Mouse (Mus musculus) embryonic facial prominence, embryonic 12.5 days (tissue): ENCODE measurements around the gene Stxbp2. TPM values are rescaled to one million over a fixed set of nuclear protein-coding genes. Genes with fewer than 3 reads are reported as not detected.
A peak's percentile ranks its signal among the peaks of the same experiment; 100 is the strongest.

Source experiments
- ATAC-seq: fragments of 200-750 bp; cut with Nextera tagmentation; 2 replicates; pipeline ENCODE4 v1.8.0; 2017; ENCODE audit not compliant: insufficient number of reproducible peaks, insufficient read depth, low FRiP score, low TSS enrichment
- H3K27ac ChIP-seq: fragments of 300-500 bp; sonication (generic); 2 replicates; pipeline ENCODE4 v1.5.1; 2016; ENCODE audit warnings: mild to moderate bottlenecking
- H3K27me3 ChIP-seq: fragments of 300-500 bp; sonication (generic); 2 replicates; pipeline ENCODE4 v1.6.1; 2016; ENCODE audit warnings: mild to moderate bottlenecking, moderate library complexity
- H3K36me3 ChIP-seq: fragments of 300-500 bp; sonication (generic); 2 replicates; pipeline ENCODE4 v1.6.1; 2016; ENCODE audit warnings: mild to moderate bottlenecking
- H3K4me1 ChIP-seq: fragments of 300-500 bp; sonication (generic); 2 replicates; pipeline ENCODE4 v1.6.1; 2016
- H3K4me2 ChIP-seq: fragments of 300-500 bp; sonication (generic); replicated peaks from 2 replicates; pipeline ENCODE4 v1.6.1; 2016; ENCODE audit warnings: mild to moderate bottlenecking, moderate library complexity
- H3K4me3 ChIP-seq: fragments of 300-500 bp; sonication (generic); 2 replicates; pipeline ENCODE4 v1.5.1; 2016; ENCODE audit warnings: mild to moderate bottlenecking
- H3K9ac ChIP-seq: fragments of 300-500 bp; sonication (generic); 2 replicates; pipeline ENCODE4 v1.6.1; 2016; ENCODE audit warnings: mild to moderate bottlenecking, moderate library complexity
- H3K9me3 ChIP-seq: fragments of 300-500 bp; sonication (generic); 2 replicates; pipeline ENCODE4 v1.6.1; 2016; ENCODE audit warnings: mild to moderate bottlenecking, moderate library complexity
- whole genome bisulfite sequencing: fragments of 180-500 bp; shearing (Covaris S2); methylation state at CpG from one replicate; pipeline ENCODE4 v1.1.7; 2016; 5-methylcytosine and 5-hydroxymethylcytosine counted together
- polyA plus RNA-seq: library from polyadenylated mRNA; unstranded; fragments of >200 nt; fragmentation: Nextera tagmentation; extraction: Ambion mirVana; gene quantifications from 2 replicates; pipeline ENCODE4 v1.2.1, GENCODE M21; 2016

The Stxbp2 gene
- polyA plus RNA-seq, 1 experiment from 2014 or later: 28.8 TPM

DNA sequence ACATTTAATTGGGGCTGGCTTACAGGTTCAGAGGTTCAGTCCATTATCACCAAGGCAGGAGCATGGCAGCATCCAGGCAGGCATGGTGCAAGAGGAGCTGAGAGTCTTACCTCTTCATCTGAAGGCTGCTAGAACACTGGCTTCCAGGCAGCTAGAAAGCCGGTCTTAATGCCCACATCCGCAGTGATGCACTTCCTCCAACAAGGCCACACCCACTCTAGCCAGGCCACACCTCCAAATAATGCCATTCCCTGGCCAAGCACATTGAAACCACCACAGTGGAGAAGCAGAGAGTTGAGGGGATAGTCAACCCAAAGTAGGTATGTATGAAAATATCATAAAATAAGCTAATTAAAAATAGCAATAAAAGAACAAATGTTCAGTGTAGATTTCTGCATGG is 39.6 kb downstream of the Stxbp2 start:
- 75% methylated on average over 2 of the region's 2 CpGs for WGBS

DNA sequence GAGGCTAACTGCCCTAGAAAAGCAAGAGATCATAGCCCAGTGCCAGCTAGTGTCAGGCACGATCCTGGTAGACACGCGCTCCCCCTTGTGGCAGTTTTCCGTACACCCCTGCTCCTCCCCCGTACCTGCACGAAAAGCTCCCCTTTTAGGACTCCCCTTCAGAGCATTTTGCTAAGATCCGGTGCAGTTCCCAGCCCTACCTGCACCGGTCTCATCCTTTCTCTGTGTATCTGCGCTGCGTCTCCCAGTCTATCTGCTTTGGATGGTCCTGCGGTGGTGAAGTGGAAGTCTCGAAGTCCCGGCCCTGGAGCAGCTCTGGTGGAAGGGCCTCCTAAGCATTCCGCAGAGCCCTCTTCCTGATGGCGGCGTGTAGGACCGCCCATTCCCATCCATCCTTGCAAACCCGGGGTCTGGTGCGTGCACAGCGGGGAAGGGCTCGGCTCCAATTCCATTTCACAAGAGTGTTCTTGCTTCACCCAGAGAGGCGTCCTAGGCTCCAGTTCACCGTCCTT is 41.3 kb downstream of the Stxbp2 start, which contains the start of gene Fcor:
Gene Fcor, minus strand, starts transcription at position 383 of the 512 bp plus-strand sequence.
- Histone ChIP-seq H3K36me3 (no peaks in the 10 kb centered on the region), H3K4me1 (no peaks in the 10 kb centered on the region), H3K4me2 (peak within 1 kb of the TSS; percentile 53), H3K27me3 (no peaks in the 10 kb centered on the region), H3K27ac (peak within 1 kb of the TSS; percentile 67), H3K9ac (peak within 1 kb of the TSS; percentile 51), H3K9me3 (no peaks in the 10 kb centered on the region), H3K4me3 (peak within 1 kb of the TSS; percentile 49)
- under 1% methylated on average over 23 of the region's 23 CpGs for WGBS
- peak; percentile 85 for ATAC-seq

More for the DNA sequence above, 39.6 kb downstream of the Stxbp2 start:
- Histone ChIP-seq H3K4me1 (no peaks in the 10 kb centered on the region), H3K27me3 (no peaks in the 10 kb centered on the region), H3K27ac (no peak overlapping the region), H3K36me3 (no peaks in the 10 kb centered on the region), H3K4me2 (no peak overlapping the region), H3K9me3 (no peaks in the 10 kb centered on the region), H3K4me3 (no peak overlapping the region), H3K9ac (no peak overlapping the region)
- ATAC-seq: no peak

DNA sequence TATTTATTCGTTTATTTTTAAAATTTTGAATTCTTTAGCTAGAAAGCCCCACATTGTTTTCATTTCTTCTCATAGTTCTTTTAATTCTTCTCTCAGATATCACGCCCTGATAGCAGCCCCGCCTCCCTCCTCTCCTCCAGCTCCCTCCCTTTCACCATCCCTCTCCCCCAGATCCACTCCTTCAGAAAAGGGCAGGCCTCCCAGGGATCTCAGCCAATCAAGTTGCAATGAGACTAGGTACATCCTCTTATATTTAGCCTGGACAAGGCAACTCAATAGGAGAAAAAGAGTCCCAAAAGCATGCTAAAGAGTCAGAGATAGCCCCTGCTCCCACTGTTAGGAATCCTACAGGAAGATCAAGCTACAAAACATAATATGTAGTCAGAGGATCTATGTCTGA is 43.9 kb downstream of the Stxbp2 start:
- 52% methylated on average over 3 of the region's 3 CpGs for WGBS
- Histone ChIP-seq H3K27me3 (no peaks in the 10 kb centered on the region), H3K9me3 (no peaks in the 10 kb centered on the region)

DNA sequence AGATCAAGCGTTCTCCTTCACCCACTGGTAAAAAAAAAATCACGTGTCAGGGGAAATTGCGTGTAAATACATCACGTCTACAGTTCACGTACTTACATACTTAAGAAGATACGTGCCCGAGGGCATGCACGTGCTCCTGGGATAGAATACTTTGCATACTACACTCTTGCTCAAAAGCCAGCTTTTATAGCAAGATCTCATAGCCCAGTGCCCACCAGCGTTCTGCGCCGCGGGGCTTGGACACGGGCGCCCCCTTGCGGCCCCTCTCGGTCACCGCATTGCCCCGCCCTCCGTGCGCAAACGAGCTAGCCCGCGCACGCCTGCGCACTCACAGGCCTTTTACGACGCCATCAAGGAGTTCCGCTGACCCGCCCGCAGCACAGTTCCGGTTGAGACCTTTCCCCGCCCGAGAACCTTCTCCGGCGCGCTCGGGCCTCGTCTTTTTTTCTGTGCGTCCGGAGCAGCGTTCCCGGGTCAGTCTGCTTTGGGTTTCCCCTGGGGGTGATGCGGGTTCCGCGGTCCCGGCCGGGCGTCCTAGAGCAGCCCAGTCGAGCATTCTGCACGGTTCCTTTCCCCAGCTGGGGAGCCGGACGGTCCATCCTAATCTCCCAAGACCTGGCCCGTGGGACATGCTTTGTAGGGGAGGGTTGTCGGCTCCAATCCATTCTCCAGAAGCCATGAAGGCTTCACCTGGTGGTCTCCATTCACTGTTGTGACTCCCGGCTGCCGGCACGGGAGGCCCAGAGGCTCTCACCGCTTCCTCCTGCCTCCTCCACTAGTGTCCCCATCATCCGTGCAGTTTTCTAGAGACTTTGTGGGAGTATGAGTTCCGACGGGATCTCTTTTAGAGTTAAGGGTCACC is 45.6 kb downstream of the Stxbp2 start, which contains the start of gene Trappc5:
Gene Trappc5, plus strand, starts transcription at position 169 of the 862 bp plus-strand sequence.
- Histone ChIP-seq H3K4me1 (peaks cover 3% of the 10 kb centered on the region; the same call in 1 of the 2 replicates), H3K4me3 (peak within 1 kb of the TSS; percentile 82), H3K27ac (peak within 1 kb of the TSS; percentile 86), H3K9ac (peak within 1 kb of the TSS; percentile 96), H3K27me3 (no peaks in the 10 kb centered on the region), H3K36me3 (peaks cover 26% of the 10 kb centered on the region), H3K9me3 (no peaks in the 10 kb centered on the region), H3K4me2 (peak within 1 kb of the TSS; percentile 77)
- WGBS: 1% methylated on average over 61 of the region's 61 CpGs
- peak; percentile 71 for ATAC-seq

More for the DNA sequence above, 43.9 kb downstream of the Stxbp2 start:
- Histone ChIP-seq H3K9ac (no peak overlapping the region), H3K4me3 (no peak overlapping the region), H3K4me1 (peaks cover 3% of the 10 kb centered on the region; the same call in 1 of the 2 replicates), H3K27ac (no peak overlapping the region), H3K36me3 (peaks cover 9% of the 10 kb centered on the region), H3K4me2 (no peak overlapping the region)
- ATAC-seq: no peak

DNA sequence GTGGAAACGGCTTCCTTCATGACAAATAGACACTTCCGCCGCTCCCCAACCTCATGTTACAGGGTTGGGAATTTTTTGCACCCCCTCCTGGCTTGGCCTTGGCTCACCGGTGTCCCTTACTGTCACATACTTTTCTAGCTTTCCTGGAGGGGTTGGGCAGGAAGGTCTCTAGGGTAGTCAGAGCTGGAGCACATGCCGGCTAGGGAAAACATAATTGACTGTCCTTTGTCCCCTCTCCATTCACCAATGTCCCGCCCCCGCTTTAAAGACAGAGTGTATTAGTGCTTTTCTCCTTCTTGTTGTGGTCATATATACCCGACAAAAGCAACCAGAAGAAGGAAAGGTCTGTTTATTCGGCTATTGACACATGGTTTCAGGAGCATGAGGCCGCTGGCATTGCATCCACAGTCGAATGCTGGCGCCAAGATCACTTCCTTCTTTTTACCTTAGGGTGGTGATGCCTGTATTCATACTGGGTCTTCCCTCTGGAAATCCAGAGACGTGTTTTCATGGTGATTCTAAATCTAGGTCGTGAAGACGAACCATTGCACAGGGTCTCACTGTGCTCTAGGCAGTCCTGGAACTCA is 46.3 kb downstream of the Stxbp2 start:
- WGBS: 5% methylated on average over 15 of the region's 15 CpGs
- peaks cover 26% of the 10 kb centered on the region for H3K36me3 ChIP-seq
- peaks cover 3% of the 10 kb centered on the region; the same call in 1 of the 2 replicates for H3K4me1 ChIP-seq
- peak overlapping the region; percentile 82 for H3K4me3 ChIP-seq
- no peak for ATAC-seq
- H3K4me2 ChIP-seq: peak overlapping the region; percentile 77
- no peaks in the 10 kb centered on the region for H3K27me3 ChIP-seq
- H3K27ac ChIP-seq: peak overlapping the region; percentile 86
- peak overlapping the region; percentile 96 for H3K9ac ChIP-seq
- H3K9me3 ChIP-seq: no peaks in the 10 kb centered on the region

DNA sequence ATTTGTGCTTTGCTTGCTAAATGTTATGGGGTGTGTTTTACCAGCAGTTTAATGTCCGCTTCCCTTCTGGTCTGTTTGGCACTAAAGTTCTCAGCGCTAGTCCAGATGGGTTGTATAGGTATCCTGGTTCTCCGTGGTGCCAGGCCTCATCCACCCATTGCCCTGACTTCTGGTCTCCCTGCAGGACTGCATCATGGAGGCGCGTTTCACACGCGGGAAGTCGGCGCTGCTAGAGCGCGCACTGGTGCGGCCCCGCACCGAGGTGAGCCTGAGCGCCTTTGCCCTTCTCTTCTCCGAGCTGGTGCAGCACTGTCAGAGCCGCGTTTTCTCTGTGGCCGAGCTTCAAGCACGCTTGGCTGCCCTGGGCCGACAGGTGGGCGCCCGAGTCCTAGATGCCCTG is 48.1 kb downstream of the Stxbp2 start:
- Histone ChIP-seq H3K4me2 (no peak overlapping the region), H3K27me3 (no peaks in the 10 kb centered on the region), H3K27ac (no peak overlapping the region), H3K4me1 (peaks cover 3% of the 10 kb centered on the region; the same call in 1 of the 2 replicates), H3K9me3 (no peaks in the 10 kb centered on the region), H3K36me3 (peaks cover 26% of the 10 kb centered on the region), H3K4me3 (no peak overlapping the region), H3K9ac (no peak overlapping the region)
- WGBS: 94% methylated on average over 23 of the region's 23 CpGs
- no peak for ATAC-seq

DNA sequence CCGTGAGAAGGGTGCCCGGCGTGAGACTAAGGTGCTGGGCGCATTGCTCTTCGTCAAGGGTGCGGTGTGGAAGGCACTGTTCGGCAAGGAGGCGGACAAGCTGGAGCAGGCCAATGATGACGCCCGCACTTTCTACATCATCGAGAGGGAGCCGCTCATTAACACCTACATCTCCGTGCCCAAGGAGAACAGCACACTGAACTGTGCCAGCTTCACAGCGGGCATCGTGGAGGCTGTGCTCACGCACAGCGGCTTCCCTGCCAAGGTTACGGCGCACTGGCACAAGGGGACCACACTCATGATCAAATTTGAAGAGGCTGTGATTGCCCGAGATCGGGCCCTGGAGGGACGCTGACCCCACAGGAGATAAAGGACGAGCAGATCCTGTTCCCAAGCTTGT is 48.5 kb downstream of the Stxbp2 start:
- Histone ChIP-seq H3K9me3 (no peaks in the 10 kb centered on the region), H3K27ac (no peak overlapping the region), H3K27me3 (no peaks in the 10 kb centered on the region), H3K4me3 (no peak overlapping the region), H3K4me2 (no peak overlapping the region), H3K36me3 (peaks cover 26% of the 10 kb centered on the region), H3K4me1 (peaks cover 3% of the 10 kb centered on the region; the same call in 1 of the 2 replicates), H3K9ac (no peak overlapping the region)
- 96% methylated on average over 23 of the region's 23 CpGs for WGBS
- ATAC-seq: no peak

DNA sequence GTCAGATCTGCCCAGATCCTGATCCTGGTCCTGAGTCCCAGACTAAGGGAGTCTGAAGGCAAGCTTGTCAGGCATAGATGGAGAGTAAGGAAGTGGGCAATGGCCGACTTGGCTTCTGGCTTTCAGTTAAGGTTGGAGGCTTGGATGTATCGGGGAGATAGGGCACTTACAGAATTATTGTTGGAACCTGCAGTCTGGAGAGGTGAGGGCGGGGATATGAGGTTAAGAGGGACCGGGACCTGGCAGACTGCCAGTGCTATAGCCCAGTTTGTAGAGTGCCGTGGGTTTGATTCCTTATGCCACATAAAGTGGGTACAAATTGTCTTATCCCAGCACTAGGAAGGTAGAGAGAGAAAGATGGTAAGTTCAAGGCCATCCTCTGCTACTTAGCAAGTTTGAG is 48.9 kb downstream of the Stxbp2 start:
- Histone ChIP-seq H3K9me3 (no peaks in the 10 kb centered on the region), H3K4me1 (peaks cover 3% of the 10 kb centered on the region; the same call in 1 of the 2 replicates), H3K4me3 (no peak overlapping the region), H3K4me2 (no peak overlapping the region), H3K27me3 (no peaks in the 10 kb centered on the region), H3K27ac (no peak overlapping the region), H3K9ac (no peak overlapping the region), H3K36me3 (peaks cover 26% of the 10 kb centered on the region)
- no peak for ATAC-seq
- 92% methylated on average over 5 of the region's 5 CpGs for WGBS

DNA sequence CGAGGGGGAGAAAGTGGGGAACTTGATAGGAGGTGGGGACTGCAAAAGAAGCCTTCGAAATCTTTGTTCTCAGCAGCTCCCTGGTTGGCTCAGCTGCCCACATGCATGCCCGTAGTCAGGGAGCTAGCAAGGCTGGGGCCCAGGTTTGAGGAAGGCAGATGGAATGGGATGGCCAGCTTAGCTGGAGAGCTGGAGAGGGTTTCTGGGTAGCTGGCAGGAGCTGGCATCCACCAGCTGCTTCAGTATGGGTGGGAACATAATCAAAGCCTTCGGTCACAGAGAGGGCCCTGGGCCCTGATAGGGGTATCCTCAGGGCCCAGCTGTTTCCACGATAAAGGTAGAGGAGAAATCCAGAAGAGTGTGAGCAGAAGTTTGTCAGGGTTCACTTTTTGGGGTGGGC is 51.7 kb downstream of the Stxbp2 start:
- Histone ChIP-seq H3K36me3 (peaks cover 26% of the 10 kb centered on the region), H3K9me3 (no peaks in the 10 kb centered on the region), H3K27me3 (no peaks in the 10 kb centered on the region), H3K4me3 (no peak overlapping the region), H3K4me2 (no peak overlapping the region), H3K4me1 (peaks cover 3% of the 10 kb centered on the region; the same call in 1 of the 2 replicates), H3K27ac (no peak overlapping the region), H3K9ac (no peak overlapping the region)
- WGBS: 93% methylated on average over 5 of the region's 5 CpGs
- no peak for ATAC-seq

DNA sequence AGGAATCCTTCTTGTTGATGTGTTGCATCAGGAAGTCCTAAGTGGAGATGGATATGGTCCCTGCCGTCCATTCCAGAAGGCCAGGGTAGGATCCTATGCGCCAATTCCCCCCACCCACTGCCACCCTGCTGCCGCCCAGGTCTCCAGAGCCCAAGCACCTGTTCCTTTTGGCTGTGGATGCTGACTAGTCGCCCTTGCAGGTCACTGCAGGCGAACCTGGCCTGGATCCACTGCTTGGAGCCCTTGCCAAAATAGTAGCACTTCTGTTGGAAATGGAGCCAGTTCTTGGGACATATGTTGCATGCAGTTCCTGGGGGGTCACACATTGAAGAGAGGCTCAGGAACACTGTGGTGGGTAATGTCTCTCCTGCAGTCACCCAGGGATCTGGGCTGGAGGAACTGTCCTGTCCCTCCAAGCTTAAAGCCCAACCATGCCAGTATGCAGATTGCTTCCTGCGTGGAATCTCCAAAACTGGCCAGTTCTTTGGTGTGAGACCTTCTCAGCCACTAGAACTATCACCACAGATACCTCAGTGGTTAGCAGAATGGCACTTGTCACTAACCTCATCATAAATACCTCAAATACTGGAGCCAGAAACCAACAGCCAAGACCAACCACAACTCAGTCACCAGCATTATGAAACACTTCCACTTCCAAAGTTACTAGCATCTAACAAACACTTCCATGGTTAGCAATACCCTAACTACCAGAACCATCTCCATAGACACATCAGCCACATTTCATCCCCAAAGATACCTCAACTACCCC is 52.8 kb downstream of the Stxbp2 start:
- Histone ChIP-seq H3K36me3 (peaks cover 26% of the 10 kb centered on the region), H3K9ac (no peak overlapping the region), H3K4me2 (no peak overlapping the region), H3K4me3 (no peak overlapping the region), H3K4me1 (no peaks in the 10 kb centered on the region), H3K9me3 (no peaks in the 10 kb centered on the region), H3K27ac (no peak overlapping the region), H3K27me3 (no peaks in the 10 kb centered on the region)
- WGBS: 86% methylated on average over 6 of the region's 6 CpGs
- ATAC-seq: no peak

DNA sequence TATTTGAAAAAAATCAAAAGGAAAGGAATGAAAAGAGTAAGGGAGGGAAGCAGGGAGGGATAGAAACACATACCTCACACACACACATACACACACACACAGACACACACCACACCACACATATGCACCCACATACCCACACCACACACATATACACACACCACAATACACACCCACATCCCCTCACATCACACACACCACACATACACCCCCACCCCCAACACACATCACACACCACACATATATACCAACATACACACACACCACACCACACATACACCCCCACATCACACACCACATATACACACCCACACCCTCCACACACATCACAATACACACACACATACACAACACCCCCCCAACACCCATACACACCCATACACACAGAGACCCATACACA is 53.8 kb downstream of the Stxbp2 start:
- no peaks in the 10 kb centered on the region for H3K4me1 ChIP-seq
- no peak overlapping the region for H3K4me2 ChIP-seq
- no peak overlapping the region for H3K4me3 ChIP-seq
- no peak for ATAC-seq
- H3K9me3 ChIP-seq: no peaks in the 10 kb centered on the region
- no peaks in the 10 kb centered on the region for H3K27me3 ChIP-seq
- no peak overlapping the region for H3K9ac ChIP-seq
- H3K36me3 ChIP-seq: peaks cover 18% of the 10 kb centered on the region
- no peak overlapping the region for H3K27ac ChIP-seq
